Mouse (Mus musculus): ENCODE results near the gene Gdpd5.

DNA sequence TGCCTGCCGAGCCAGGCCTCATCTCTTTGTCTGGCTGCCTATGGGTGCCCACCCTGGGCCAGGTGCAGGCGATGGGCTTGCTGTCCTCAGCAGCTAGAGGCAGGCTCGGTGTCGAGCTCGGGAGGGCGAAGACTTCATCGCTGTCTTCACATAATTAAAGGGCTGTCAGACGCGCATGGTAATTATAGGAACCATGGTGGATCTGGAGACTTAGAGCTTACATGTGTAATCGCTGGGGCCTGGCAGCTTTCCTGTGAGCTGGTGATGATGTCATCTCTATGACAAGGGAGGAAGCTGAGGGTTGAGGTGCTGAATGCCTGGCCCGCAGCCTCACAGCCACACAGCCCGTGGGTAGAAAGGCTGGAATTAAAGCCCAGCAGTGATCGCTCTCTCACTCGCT, 51.0 kb downstream of the Gdpd5 start:
- TF ChIP-seq CTCF (IDR thresholded peaks at IDR 0.05) (no peak), EP300 (IDR thresholded peaks at IDR 0.05; ENCODE audit: insufficient read depth, low read depth, low read length) (no peak)
